Mouse (Mus musculus): ENCODE results near the gene Smim26.
"Not testable (repeated sequence)": the region's sequence is repeated elsewhere in the genome, so short reads cannot be mapped to it uniquely, and the experiment has no call there.

Smim26 gene

DNA sequence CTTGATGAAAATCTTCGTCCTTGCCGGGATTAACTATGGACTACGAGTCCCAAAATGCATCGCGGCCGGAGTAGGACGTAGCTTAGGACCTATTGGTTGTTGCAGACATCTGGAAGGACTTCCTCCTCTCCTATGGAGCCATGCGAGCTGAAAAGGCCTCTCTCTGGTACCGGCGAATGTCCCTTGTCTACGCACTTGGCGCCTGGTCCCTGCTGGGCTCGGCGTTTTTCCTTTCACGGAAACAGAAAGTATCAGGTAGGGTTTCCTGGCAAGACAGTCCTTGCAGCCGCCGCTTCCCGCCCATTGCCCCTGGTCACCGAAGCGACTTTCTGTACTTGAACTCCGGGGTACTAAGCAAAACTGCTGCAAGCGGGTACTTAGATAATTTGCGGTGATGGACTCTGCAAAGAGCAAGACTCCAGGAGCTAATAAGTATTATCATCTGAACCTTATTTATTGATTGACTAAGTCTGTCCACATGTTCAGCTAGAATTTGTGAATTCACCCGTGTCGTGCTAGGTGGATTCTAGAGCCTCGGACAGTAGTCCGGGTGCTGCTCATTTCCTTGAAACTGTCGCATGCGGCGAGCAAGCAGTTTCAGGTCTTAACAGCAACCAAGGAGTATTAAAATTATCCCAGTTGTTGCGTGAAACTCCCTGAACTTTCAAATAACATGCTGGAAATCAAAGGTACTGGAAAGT is at the start of gene Smim26:
TSS of gene Smim26 (plus strand) at position 104 of the 701 bp plus-strand sequence.
- DNase-seq (ENCODE audit: low read depth, low spot score), result peak; percentile 74

DNA sequence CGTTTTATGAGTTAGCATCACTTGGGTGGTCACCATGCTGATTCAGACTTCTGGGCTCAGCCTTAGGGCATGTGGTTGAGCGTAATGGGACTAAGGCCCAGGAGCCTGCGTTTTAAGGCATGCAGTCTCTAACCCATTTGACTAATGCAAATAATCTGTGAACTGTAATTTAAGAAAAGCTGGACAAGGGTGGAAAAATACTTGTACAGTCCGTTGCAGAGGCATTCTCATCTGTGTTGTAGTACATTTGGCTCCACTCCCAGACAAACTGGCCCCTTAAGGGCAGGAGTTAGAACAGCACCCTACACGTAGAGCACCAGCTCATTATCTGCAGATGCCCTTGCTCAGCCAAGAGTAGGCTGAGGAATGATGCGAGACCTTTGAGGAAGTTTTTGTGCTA is 49.2 kb upstream of the Smim26 start:
- no peak for DNase-seq (ENCODE audit: low read depth, low spot score)

DNA sequence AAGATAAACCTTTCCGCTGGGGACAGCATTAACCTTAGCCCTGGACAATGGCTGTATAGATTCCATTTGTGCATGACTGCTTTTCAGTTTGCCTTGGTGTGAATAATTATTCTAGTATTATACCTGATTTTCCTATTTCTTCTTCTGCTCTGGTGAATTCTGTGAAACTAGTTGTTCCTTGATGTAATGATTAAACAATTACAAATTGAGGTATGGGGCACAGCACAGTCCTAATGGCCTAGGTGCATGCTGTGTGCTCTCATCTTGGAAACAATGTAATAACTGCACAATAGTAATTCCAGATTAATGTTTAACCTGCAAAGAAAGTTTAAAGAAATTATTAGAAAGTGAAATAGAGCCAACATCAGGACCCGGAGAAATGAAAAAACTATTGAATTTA is 48.8 kb upstream of the Smim26 start:
- no peak for DNase-seq (ENCODE audit: low read depth, low spot score)

GRCm38 (mm10) chr2:144545481-144545880 is 48.4 kb upstream of the Smim26 start:
- no peak for DNase-seq (ENCODE audit: low read depth, low spot score)

- no peak for DNase-seq (ENCODE audit: low read depth, low spot score)
Measured at GRCm38 (mm10) chr2:144547559-144547958, 46.3 kb upstream of the Smim26 start.

DNA sequence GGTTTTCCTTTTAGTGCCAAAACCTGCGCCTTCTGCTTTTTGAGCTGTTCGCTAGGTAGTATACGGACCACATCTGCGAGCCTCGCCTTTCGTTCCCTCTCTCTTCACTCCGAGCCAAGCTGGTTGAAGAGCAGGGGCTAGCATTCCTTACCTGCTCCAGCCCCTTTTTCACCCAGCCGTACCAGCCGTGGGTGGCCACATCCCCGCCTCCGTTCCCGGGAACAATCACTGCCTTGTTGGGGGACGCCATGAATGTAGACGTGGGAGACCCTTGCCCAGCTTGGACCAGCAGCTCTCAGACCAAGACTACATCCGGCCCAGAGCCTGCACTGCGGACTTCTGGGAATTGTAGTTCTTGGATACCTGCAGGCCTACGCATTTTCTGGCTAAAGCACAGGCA is 43.3 kb upstream of the Smim26 start, which contains the start of gene Rbbp9:
TSS of gene Rbbp9 (minus strand) at position 341 of the 400 bp plus-strand sequence.
- DNase-seq (ENCODE audit: low read depth, low spot score), result peak; percentile 63

DNA sequence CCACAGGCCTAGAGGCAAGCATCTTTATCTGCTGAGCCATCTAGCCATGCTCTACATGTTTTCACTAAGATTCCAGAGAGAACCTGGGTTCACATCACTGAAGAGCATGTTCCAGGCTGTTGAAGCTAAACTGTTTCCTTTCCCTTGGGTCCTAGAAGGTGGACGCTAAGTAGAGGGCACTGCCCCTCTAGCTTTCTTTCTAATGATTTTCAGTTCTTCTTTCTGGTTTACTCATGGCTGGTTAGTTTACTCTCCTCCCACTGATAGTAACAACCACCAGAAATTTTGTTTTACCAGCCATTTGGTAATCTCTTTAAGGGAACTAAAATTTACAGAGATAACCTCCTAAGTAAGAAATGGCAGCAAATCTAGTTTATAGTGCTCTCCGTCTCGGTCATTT is 39.9 kb upstream of the Smim26 start:
- no peak for DNase-seq (ENCODE audit: low read depth, low spot score)

DNA sequence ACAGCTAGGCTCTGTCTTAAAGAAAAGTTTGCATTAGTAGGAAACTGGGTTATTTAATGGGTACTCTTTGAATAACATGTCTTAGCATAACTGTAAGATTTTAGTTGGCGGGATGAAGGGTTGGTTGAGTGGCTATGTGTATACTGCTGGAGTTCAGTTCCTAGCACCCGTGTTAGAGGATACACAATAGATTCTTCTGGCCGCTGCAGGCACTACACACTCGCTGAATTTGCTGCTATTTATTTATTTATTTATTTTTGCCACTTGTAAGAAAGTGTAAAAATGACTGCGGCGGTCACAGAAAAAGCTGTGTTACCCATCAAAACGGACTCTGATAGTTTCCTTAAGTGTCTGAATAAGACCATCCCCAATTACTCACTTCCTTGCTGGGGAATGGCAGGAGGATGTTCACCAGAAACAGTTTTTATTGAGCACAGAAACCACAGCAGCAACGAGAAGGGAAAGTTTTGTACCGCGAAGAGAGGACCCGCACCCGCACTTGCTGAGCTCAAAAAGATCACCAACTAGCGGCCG is 38.5 kb upstream of the Smim26 start:
- DNase-seq (ENCODE audit: low read depth, low spot score), result no peak

DNA sequence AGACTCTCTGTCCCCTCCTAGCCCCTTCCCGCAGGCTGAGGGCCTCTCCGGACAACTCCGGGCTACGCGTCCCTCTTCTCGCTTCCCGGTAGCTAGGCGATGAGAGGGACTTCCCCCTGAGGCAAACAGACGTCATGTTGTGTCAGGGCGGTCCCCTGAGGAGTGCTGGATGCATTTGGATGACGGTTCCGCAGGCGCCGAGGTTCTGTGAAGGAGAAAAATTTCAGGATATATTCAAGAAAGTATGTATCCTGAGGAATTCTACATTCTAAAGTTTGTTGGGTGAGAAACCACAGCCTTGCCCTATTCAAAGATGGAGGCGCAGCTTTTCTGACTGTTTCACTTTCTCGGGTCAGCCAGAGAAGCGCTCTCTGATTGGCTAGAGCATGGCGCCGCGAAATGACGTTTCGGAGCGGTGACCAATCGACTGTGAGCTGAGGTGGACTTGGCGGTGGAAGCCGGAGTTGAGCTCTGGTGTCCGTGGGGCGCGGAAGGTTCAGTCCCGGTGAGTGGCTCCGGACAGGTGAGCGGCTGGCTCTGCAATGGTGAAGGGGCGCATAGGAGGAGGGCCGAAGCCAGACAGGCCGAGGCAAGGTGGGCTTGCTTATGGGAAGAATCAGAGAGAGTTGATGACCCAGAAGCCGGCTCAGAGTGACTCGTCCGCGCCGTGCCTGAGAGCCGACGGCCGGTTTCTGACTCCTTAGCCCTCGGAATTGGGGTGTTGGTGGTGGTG is 37.9 kb upstream of the Smim26 start, which contains the start of gene Sec23b:
TSS of gene Sec23b (plus strand) at position 410 of the 733 bp plus-strand sequence.
- DNase-seq (ENCODE audit: low read depth, low spot score), result peak; percentile 92

DNA sequence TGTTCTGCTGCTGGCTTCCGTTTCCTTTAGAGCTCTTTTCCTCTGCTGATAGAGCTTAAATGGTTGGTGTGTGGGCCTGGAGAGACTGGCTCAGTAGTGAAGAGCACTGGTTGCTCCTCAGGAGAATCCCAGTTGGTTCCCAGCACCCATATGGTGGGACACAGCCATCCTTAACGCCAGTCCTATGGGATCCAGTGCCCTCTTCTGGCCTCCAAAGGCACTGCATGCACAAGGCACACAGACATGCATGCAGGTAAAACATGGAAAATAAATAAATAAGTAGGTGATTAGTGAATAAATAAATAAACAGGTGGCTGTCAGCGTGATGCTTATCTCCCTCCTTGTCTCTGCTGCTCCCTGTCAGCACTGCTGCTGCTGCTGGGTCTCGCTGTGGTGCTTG is 5.1 kb upstream of the Smim26 start:
- no peak for DNase-seq (ENCODE audit: low read depth, low spot score)

- DNase-seq (ENCODE audit: low read depth, low spot score), result not testable (repeated sequence)
Measured at GRCm38 (mm10) chr2:144593036-144593435, 818 bp upstream of the Smim26 start.

GRCm38 (mm10) chr2:144598006-144598405 is 4.2 kb downstream of the Smim26 start:
- DNase-seq (ENCODE audit: low read depth, low spot score), result no peak

DNA sequence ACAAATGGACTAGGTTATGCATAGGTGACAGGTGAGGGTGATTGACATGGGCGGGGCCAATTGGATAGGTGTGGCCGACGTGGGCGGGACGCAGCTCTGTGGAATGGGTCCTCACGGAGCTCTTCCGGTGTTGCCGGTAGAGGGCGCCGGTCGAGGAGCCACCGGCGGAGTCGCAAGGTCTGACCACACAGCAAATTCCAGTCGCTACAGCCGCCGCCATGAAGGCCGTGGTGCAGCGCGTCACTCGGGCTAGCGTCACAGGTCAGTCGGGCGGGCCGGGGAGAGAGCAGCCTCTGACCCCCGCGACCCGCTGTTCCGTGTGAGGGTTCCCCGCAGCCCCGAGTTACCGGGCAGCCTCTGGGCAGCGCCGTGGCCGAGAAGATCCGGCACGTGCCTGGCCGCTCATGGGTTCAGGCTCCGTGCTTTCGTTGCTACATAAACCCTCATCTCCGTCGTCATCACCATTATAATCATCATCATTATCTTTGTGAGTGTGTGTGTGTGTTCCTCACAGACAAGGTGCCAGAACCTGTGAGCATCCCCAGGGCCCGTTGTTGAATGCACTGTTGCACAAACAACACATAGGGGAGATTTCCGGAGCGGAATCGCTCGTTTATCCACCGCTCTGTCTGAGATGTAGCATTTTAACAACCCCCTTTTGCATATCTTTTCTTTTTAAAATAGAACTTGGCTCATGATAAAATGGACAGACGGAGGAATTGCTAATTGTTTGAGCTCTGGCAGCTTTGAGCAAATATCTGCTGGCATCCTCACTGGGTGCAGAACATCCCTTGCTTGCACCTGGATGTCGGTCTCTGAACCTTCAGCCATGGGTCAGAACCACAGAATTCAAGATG is 6.2 kb downstream of the Smim26 start, which contains the start of gene Dtd1:
TSS of gene Dtd1 (plus strand) at position 67 of the 857 bp plus-strand sequence.
- DNase-seq (ENCODE audit: low read depth, low spot score), result peak; percentile 64

DNA sequence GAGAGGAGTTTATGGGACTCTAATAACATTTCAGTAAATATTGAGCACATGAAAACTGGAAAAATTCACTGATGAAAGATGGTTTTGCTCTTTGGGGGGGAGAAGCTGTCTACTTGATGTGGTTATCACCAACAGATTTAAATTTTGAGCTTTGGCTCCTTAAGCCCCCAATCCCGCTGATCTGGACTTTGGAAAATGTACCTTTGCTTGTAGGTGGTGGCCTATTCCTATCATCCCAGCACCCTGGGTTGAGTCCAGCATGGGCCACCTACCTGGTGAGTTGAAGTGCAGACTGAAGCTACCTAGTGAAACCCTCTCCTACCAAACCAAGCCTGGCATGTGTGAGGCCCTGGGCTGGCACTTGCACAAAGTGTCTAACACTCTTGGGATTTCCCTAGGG is 7.7 kb downstream of the Smim26 start:
- DNase-seq (ENCODE audit: low read depth, low spot score), result no peak

DNA sequence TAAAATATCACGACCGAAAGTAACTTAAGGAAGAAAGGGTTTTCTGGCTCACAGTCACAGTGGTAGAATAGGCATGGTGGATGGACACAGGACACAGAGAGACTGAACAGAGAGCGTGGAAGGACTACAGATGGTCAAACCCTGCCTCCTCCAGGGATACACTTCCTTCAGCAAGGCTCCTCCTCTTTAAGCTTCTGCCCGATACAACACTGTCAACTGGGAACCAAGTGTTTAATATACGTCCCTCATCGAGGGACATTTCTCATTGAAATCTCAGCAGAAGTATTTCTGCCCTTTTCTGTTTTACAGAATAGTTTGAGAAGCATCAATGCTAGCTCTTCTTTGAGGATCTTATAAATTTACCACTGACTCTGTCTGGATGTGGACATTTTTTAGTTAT is 20.1 kb downstream of the Smim26 start:
- no peak for DNase-seq (ENCODE audit: low read depth, low spot score)

GRCm38 (mm10) chr2:144617074-144617874 is 23.4 kb downstream of the Smim26 start:
- DNase-seq (ENCODE audit: low read depth, low spot score), result no peak

GRCm38 (mm10) chr2:144621491-144621890 is 27.6 kb downstream of the Smim26 start:
- no peak for DNase-seq (ENCODE audit: low read depth, low spot score)

GRCm38 (mm10) chr2:144633551-144633950 is 39.7 kb downstream of the Smim26 start:
- no peak for DNase-seq (ENCODE audit: low read depth, low spot score)

DNA sequence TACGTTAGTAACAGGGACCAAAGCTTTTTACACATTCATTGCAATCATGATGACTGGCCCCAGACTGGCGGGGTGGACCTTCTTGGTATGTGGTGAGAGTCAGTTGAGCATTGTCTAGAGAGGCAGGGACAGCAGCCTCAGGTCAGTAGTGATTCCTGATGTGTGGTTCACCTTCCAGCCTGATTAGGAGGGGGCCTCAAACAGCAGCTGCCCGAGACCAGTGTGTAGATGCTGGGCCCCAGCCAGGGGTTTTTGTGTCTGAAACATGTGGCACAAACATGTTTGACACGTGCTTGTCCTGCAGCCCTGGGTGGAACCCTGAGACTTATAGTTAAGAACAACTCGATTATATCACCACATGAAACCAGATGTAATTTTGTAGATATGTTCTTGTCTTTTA is 40.4 kb downstream of the Smim26 start:
- no peak for DNase-seq (ENCODE audit: low read depth, low spot score)

GRCm38 (mm10) chr2:144634729-144635128 is 40.9 kb downstream of the Smim26 start:
- no peak for DNase-seq (ENCODE audit: low read depth, low spot score)
